Mouse (Mus musculus): Measurements from ENCODE around the gene Wrnip1. TPM values are rescaled to one million over a fixed set of nuclear protein-coding genes. Genes with fewer than 3 reads are reported as not detected.
"Not testable (repeated sequence)": the region's sequence is repeated elsewhere in the genome, so short reads cannot be mapped to it uniquely, and the experiment has no call there.

Gene Wrnip1
- total RNA-seq, 2 experiments from 2014 or later = 58.1 to 60.7 TPM

- no peak for DNase-seq (ENCODE audit: extremely low spot score in 1 of 2, low spot score in 1 of 2)
Observed at GRCm38 (mm10) chr13:32849531-32850123, 47.8 kb downstream of the Wrnip1 start.

GRCm38 (mm10) chr13:32850156-32850555 lies 48.3 kb downstream of the Wrnip1 start:
- no peak for DNase-seq (ENCODE audit: extremely low spot score in 1 of 2, low spot score in 1 of 2)

- no peak for DNase-seq (ENCODE audit: extremely low spot score in 1 of 2, low spot score in 1 of 2)
Observed at GRCm38 (mm10) chr13:32850668-32851404, 49.0 kb downstream of the Wrnip1 start, which contains the start of gene Serpinb1a. TSS of gene Serpinb1a (minus strand) at chr13:32851185.

GRCm38 (mm10) chr13:32851967-32852366 lies 50.1 kb downstream of the Wrnip1 start:
- peak in 1 of 2 experiments; percentile 49 for DNase-seq (ENCODE audit: extremely low spot score in 1 of 2, low spot score in 1 of 2)

DNA sequence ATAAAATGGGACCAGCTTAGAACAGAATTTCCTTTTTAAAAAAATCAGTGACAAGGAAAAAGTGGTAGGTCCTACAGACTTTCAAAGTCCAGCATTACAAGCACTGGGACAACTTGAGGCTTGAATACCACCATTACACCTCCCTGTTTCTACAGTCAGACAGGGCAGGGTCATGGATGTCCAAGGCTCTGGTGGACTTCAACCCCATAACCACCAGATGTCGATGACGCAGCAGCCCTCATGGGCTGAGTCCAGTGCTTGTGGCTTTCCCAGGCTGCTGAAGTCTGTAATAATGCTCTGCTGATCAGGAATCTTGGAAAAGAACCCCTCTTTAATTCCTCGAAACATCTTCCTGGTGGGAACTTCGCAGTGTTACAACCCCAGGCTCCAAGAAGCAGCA lies 50.7 kb downstream of the Wrnip1 start:
- DNase-seq (ENCODE audit: extremely low spot score in 1 of 2, low spot score in 1 of 2) = no peak

- no peak for DNase-seq (ENCODE audit: extremely low spot score in 1 of 2, low spot score in 1 of 2)
Observed at GRCm38 (mm10) chr13:32853073-32853472, 51.2 kb downstream of the Wrnip1 start.

- DNase-seq (ENCODE audit: extremely low spot score in 1 of 2, low spot score in 1 of 2) = no peak
Observed at GRCm38 (mm10) chr13:32860821-32861220, 59.0 kb downstream of the Wrnip1 start.

DNA sequence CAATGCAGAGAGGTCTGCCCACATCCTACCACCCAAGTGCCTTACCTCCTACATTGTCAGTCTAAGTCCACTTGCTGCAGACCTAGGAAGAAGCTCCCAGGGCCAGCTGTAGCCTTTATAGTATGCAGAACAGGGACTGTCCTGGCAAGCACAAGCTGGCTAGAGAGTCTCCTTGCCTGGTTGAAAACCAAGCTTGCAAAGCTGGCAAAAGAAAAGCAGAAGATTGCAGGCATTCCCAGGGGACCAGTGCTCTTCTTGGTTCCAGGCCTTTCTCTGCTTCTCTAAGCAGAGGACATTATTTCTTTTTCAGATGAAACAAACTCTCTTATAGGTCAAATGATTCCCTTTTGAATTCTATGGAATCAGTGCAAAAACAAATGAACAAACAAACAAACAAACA lies 61.6 kb downstream of the Wrnip1 start:
- DNase-seq (ENCODE audit: extremely low spot score in 1 of 2, low spot score in 1 of 2) = no peak

GRCm38 (mm10) chr13:32864529-32864928 lies 62.7 kb downstream of the Wrnip1 start:
- not testable (repeated sequence) for DNase-seq (ENCODE audit: extremely low spot score in 1 of 2, low spot score in 1 of 2)

- DNase-seq (ENCODE audit: extremely low spot score in 1 of 2, low spot score in 1 of 2) = no peak
Observed at GRCm38 (mm10) chr13:32865591-32865990, 63.8 kb downstream of the Wrnip1 start.

DNA sequence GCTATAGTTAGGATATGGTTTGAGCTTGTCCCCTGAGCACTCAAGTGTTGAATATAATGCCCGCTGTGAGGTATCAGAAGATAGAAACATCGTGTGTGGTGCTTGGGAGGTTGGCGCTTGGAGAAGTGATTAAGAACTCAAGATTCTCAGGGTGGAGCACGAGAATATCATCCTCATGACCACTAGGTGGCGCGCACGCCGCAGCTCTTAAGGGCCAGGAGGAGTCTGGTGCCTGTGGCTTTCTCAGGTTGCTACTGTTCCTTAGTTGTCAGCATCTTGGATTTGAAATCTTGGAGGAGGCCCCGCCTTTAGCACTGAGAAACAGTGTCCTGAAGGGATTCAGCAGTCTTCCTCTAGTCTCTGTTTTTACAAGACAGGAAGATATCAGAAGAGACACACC lies 64.6 kb downstream of the Wrnip1 start:
- peak; percentile 54 to 85 for DNase-seq (ENCODE audit: extremely low spot score in 1 of 2, low spot score in 1 of 2)

DNA sequence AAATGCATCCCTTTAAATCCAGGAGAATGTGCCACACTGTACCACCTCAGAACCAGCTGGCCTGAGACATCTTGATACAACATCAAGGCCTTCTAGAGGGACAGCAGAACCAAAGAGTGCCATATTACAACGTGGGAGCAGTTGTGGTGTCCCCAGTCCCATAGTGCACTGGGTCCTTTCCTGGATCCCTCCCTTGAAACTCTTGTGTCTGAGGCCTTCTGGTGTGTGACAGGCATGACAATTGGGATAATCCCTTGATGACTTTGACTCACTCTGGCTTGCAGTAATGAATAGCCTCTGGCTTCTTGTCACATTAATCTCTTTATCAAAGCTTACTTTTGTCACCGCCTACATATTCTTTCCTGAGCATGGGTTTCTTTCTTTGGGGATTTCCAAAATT lies 65.2 kb downstream of the Wrnip1 start:
- DNase-seq (ENCODE audit: extremely low spot score in 1 of 2, low spot score in 1 of 2) = no peak

DNA sequence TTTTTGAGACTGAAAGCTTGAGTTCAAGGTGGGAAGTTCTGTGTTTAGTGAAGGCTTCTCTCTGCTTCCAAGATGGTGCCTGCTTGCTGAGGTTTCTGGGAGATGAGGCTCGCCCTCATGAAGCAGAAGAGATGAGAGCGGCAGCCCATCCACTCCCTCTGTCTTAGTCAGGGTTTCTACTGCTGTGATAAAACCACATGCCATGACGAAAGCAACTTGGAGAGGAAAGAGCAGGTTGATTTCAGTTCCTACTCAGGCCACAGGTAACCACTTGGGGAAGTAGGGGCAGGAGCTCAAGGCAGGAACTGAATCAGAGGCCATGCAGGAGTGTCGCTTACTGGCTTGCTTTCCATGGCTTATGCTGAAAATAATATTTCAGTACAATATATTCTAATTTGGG lies 66.4 kb downstream of the Wrnip1 start:
- DNase-seq (ENCODE audit: extremely low spot score in 1 of 2, low spot score in 1 of 2) = not testable (repeated sequence)

GRCm38 (mm10) chr13:32868843-32869242 lies 67.0 kb downstream of the Wrnip1 start:
- no peak for DNase-seq (ENCODE audit: extremely low spot score in 1 of 2, low spot score in 1 of 2)

Other genes with a start within 250 kb of the Wrnip1 start
- gene Mylk4, start 18.1 kb upstream of the Wrnip1 start, total RNA-seq (2021) = under 1 TPM; 0.16 to 0.27 TPM
- gene D930007J09Rik, start 811 bp downstream of the Wrnip1 start, total RNA-seq (2021) = 1 to 10 TPM in 1 of 2 experiments, not detected in 1; 2.7 TPM
- gene Serpinb1a, start 49.1 kb downstream of the Wrnip1 start, total RNA-seq (2021) = 1 to 10 TPM; 1.8 to 3.5 TPM
- gene Serpinb1c, start 96.2 kb downstream of the Wrnip1 start, total RNA-seq (2021) = not detected
- 1 to 10 TPM in 1 of 2 experiments, under 1 TPM in 1; 0.99 to 1.2 TPM for gene Serpinb6b, start 163.2 kb downstream of the Wrnip1 start, total RNA-seq (2021)
- gene Serpinb9, start 201.2 kb downstream of the Wrnip1 start, total RNA-seq (2021) = 1 to 10 TPM; 4.8 to 5.9 TPM
- not detected for gene Serpinb9b, start 225.4 kb downstream of the Wrnip1 start, total RNA-seq (2021)